Mouse (Mus musculus): Measurements from ENCODE around the gene Mrps7. TPM values are rescaled to one million over a fixed set of nuclear protein-coding genes. Genes with fewer than 3 reads are reported as not detected.

The Mrps7 gene
- polyA plus RNA-seq, 1 experiment from 2014 or later, result 112 TPM

DNA sequence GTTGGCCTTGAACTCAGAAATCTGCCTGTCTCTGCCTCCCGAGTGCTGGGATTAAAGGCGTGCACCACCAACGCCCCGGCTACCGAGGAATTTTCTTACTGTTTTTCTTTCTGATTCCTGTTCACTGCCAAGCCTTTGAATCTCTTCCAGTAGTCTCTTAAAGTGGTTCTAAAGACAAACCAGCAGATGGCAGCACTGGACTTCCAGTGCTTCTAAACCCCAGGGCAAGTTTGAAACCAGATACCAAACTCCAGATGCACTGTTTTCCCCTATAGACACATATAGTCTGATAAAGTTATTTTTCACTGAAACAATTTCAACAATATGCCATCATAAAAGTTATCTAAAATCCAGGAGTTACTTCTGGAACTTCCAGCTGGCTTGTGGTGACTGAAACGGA lies 43.7 kb downstream of the Mrps7 start:
- H3K27ac ChIP-seq, result no peak overlapping the region
- DNase-seq (ENCODE audit: low spot score), result no peak
- no peak overlapping the region for H3K4me3 ChIP-seq
- WGBS, result 70% methylated on average over 6 of the region's 6 CpGs
- peaks cover 88% of the 10 kb centered on the region for H3K36me3 ChIP-seq
- H3K9me3 ChIP-seq, result no peaks in the 10 kb centered on the region
- peaks cover 5% of the 10 kb centered on the region; the same call in 1 of the 2 replicates for H3K4me1 ChIP-seq (replicated peaks)
- H3K27me3 ChIP-seq (ENCODE audit: insufficient read depth, poor library complexity, severe bottlenecking), result no peaks in the 10 kb centered on the region

DNA sequence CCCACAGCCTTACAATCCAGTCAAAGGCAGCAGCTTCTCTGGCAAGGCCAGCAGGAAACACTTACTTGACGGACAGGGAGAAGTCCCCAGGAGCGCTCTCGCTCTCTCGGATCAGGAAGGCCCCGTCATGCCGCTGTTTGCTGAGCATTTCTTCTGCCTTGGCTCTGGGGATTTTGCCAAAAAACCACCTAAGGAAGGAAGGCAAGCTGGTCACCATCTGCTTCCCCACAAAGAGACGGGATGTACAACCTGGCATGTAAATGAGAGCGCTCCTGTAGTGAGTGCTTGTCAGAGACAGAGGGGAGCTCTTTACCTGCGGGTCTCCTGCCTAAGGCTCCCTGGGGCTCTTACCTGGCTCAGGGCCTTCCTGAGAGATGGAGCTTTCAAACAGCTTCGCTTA lies 46.0 kb downstream of the Mrps7 start:
- no peak overlapping the region for H3K27ac ChIP-seq
- no peaks in the 10 kb centered on the region for H3K27me3 ChIP-seq (ENCODE audit: insufficient read depth, poor library complexity, severe bottlenecking)
- DNase-seq (ENCODE audit: low spot score), result no peak
- H3K9me3 ChIP-seq, result no peaks in the 10 kb centered on the region
- peaks cover 90% of the 10 kb centered on the region for H3K36me3 ChIP-seq
- no peak overlapping the region for H3K4me3 ChIP-seq
- WGBS, result 65% methylated on average over 10 of the region's 10 CpGs
- peaks cover 5% of the 10 kb centered on the region; the same call in 1 of the 2 replicates for H3K4me1 ChIP-seq (replicated peaks)

DNA sequence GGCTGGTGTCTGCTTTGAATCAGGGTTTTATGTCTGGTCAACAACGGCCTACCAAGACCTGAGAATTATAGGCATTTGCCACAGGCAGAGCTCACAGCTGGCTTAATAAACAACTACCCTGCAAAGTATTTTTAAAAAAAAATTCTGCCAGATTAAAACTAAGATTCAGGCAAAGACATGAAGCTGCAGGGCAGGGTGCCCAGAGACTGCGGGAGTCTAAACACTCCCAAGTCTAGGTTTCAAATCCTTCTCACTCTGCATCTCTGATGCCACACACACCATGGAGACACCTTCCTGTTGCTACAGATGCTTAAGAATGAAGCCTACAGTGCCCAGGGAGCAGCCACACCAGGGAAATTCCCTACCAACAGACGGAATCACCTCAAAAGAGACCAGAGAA lies 48.0 kb downstream of the Mrps7 start:
- H3K9me3 ChIP-seq, result no peaks in the 10 kb centered on the region
- no peak overlapping the region for H3K4me3 ChIP-seq
- no peaks in the 10 kb centered on the region for H3K27me3 ChIP-seq (ENCODE audit: insufficient read depth, poor library complexity, severe bottlenecking)
- no peak overlapping the region for H3K27ac ChIP-seq
- H3K36me3 ChIP-seq, result peaks cover 81% of the 10 kb centered on the region
- peaks cover 5% of the 10 kb centered on the region; the same call in 1 of the 2 replicates for H3K4me1 ChIP-seq (replicated peaks)
- WGBS, result 96% methylated on average over 3 of the region's 3 CpGs
- DNase-seq (ENCODE audit: low spot score), result no peak

DNA sequence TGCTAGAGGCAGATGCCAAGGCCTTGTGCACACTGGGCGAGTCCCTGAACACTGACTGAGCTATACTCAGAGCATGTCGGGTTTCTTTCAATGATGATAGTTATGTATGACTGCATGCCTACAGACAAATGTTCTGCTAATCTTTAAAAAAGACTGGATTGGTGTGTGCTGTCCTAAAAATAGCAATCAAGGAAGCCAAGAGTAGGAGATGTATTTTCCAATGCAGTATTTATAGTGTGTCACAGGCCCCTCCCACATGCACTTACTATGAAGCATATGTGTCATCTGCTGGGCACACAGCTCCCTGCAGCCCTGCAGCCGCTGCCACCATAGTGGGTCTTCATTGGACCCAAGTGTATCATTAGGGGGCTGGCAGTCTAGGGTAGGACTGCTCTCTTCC lies 49.5 kb downstream of the Mrps7 start:
- peaks cover 68% of the 10 kb centered on the region for H3K36me3 ChIP-seq
- no peaks in the 10 kb centered on the region for H3K9me3 ChIP-seq
- peaks cover 5% of the 10 kb centered on the region; the same call in 1 of the 2 replicates for H3K4me1 ChIP-seq (replicated peaks)
- no peak overlapping the region for H3K4me3 ChIP-seq
- no peaks in the 10 kb centered on the region for H3K27me3 ChIP-seq (ENCODE audit: insufficient read depth, poor library complexity, severe bottlenecking)
- no peak overlapping the region for H3K27ac ChIP-seq
- 94% methylated on average over 3 of the region's 3 CpGs for WGBS
- no peak for DNase-seq (ENCODE audit: low spot score)

GRCm38 (mm10) chr11:115654128-115654527 lies 50.4 kb downstream of the Mrps7 start:
- DNase-seq (ENCODE audit: low spot score), result no peak
- Histone ChIP-seq H3K4me3 (no peak overlapping the region), H3K9me3 (no peaks in the 10 kb centered on the region), H3K27ac (no peak overlapping the region), H3K27me3 (ENCODE audit: insufficient read depth, poor library complexity, severe bottlenecking) (no peaks in the 10 kb centered on the region), H3K36me3 (peaks cover 59% of the 10 kb centered on the region), H3K4me1 (replicated peaks) (peaks cover 5% of the 10 kb centered on the region; the same call in 1 of the 2 replicates)
- whole genome bisulfite sequencing, result 85% methylated on average over 2 of the region's 2 CpGs

Other genes with a start within 250 kb of the Mrps7 start
- 11.3 and 14.8 TPM in 2 replicates for gene Hid1, start 236.2 kb upstream of the Mrps7 start, polyA plus RNA-seq (2016; fragmentation: Nextera tagmentation; extraction: Ambion mirVana)
- 16.1 and 21.4 TPM in 2 replicates for gene Cdr2l, start 222.0 kb upstream of the Mrps7 start, polyA plus RNA-seq (2016; fragmentation: Nextera tagmentation; extraction: Ambion mirVana)
- 228 and 253 TPM in 2 replicates for gene Mrpl58, start 200.2 kb upstream of the Mrps7 start, polyA plus RNA-seq (2016; fragmentation: Nextera tagmentation; extraction: Ambion mirVana)
- gene Atp5h, start 184.0 kb upstream of the Mrps7 start, polyA plus RNA-seq (2016; fragmentation: Nextera tagmentation; extraction: Ambion mirVana), result 878 and 961 TPM in 2 replicates
- 15.0 and 20.1 TPM in 2 replicates for gene Kctd2, start 183.8 kb upstream of the Mrps7 start, polyA plus RNA-seq (2016; fragmentation: Nextera tagmentation; extraction: Ambion mirVana)
- 0.08 and 0.16 TPM in 2 replicates for gene Trim80, start 163.4 kb upstream of the Mrps7 start, polyA plus RNA-seq (2016; fragmentation: Nextera tagmentation; extraction: Ambion mirVana)
- not detected in 2 replicates for gene Slc16a5, start 141.5 kb upstream of the Mrps7 start, polyA plus RNA-seq (2016; fragmentation: Nextera tagmentation; extraction: Ambion mirVana)
- gene Armc7, start 128.3 kb upstream of the Mrps7 start, polyA plus RNA-seq (2016; fragmentation: Nextera tagmentation; extraction: Ambion mirVana), result 8.1 and 10.8 TPM in 2 replicates
- gene Nt5c, start 112.1 kb upstream of the Mrps7 start, polyA plus RNA-seq (2016; fragmentation: Nextera tagmentation; extraction: Ambion mirVana), result 93.3 and 98.0 TPM in 2 replicates
- 778 and 995 TPM in 2 replicates for gene Jpt1, start 89.5 kb upstream of the Mrps7 start, polyA plus RNA-seq (2016; fragmentation: Nextera tagmentation; extraction: Ambion mirVana)
- gene Sumo2, start 67.6 kb upstream of the Mrps7 start, polyA plus RNA-seq (2016; fragmentation: Nextera tagmentation; extraction: Ambion mirVana), result 1,372 and 1,467 TPM in 2 replicates
- gene Nup85, start 39.5 kb upstream of the Mrps7 start, polyA plus RNA-seq (2016; fragmentation: Nextera tagmentation; extraction: Ambion mirVana), result 192 and 243 TPM in 2 replicates
- gene Gga3, start 126 bp downstream of the Mrps7 start, polyA plus RNA-seq (2016; fragmentation: Nextera tagmentation; extraction: Ambion mirVana), result 35.1 and 37.6 TPM in 2 replicates
- gene Mif4gd, start 9.0 kb downstream of the Mrps7 start, polyA plus RNA-seq (2016; fragmentation: Nextera tagmentation; extraction: Ambion mirVana), result 16.3 and 20.6 TPM in 2 replicates
- gene Slc25a19, start 24.4 kb downstream of the Mrps7 start, polyA plus RNA-seq (2016; fragmentation: Nextera tagmentation; extraction: Ambion mirVana), result 23.7 and 24.7 TPM in 2 replicates
- 92.7 and 119 TPM in 2 replicates for gene Grb2, start 104.7 kb downstream of the Mrps7 start, polyA plus RNA-seq (2016; fragmentation: Nextera tagmentation; extraction: Ambion mirVana)
- 42.0 and 47.4 TPM in 2 replicates for gene Tmem94, start 161.5 kb downstream of the Mrps7 start, polyA plus RNA-seq (2016; fragmentation: Nextera tagmentation; extraction: Ambion mirVana)
- gene Caskin2, start 209.7 kb downstream of the Mrps7 start, polyA plus RNA-seq (2016; fragmentation: Nextera tagmentation; extraction: Ambion mirVana), result 19.0 and 21.5 TPM in 2 replicates
- 38.1 and 41.5 TPM in 2 replicates for gene Tsen54, start 210.8 kb downstream of the Mrps7 start, polyA plus RNA-seq (2016; fragmentation: Nextera tagmentation; extraction: Ambion mirVana)
- 10.4 and 11.9 TPM in 2 replicates for gene Llgl2, start 220.1 kb downstream of the Mrps7 start, polyA plus RNA-seq (2016; fragmentation: Nextera tagmentation; extraction: Ambion mirVana)